33 mouse cellular contexts compared by ENCODE assay signal in genomic region chr2:61674555-61674954, GRCm38 (mm10).
"Had no signal": no experiment of that assay in that cellular context is flagged by ENCODE, and none has a peak within 500 bp of the region (broad histone marks: within the 10 kb centered on the region; RNA-seq: fewer than 3 reads in every experiment).

No protein-coding gene starts in this region.

- H3K4me3 ChIP-seq: heart, embryonic 12.5 days; heart, embryonic 13.5 days; heart, embryonic 15.5 days; hindbrain, embryonic 10.5 days; hindbrain, embryonic 13.5 days; hindbrain, embryonic 15.5 days; intestine, embryonic 15.5 days; kidney, embryonic 15.5 days; layer of hippocampus, adult 2 months; left cerebral cortex, adult 2 months had no signal

- H3K9me3 ChIP-seq: heart, embryonic 13.5 days; heart, embryonic 15.5 days; hindbrain, embryonic 10.5 days; hindbrain, embryonic 13.5 days; hindbrain, embryonic 15.5 days; intestine, embryonic 15.5 days; kidney, embryonic 15.5 days had no signal

- H3K27ac ChIP-seq: heart, embryonic 13.5 days; heart, embryonic 15.5 days; hindbrain, embryonic 10.5 days; hindbrain, embryonic 13.5 days; hindbrain, embryonic 14.5 days; hindbrain, embryonic 15.5 days; hindbrain, postnatal 0 days; intestine, embryonic 15.5 days; kidney, embryonic 15.5 days; kidney, postnatal 0 days; layer of hippocampus, adult 2 months; left cerebral cortex, adult 2 months had no signal

- DNase-seq: heart, postnatal 10 days; heart, postnatal 14 days; heart, postnatal 4 days; kidney, adult 11 months; kidney, adult 18-20 months; kidney, adult 2 months; kidney, adult 8-10 months; kidney, adult 9 months; kidney, postnatal 10 days; kidney, postnatal 14 days; kidney, postnatal 25 days; kidney, postnatal 36 days; kidney, postnatal 4 days; layer of hippocampus, adult 9-11 months; layer of hippocampus, postnatal 36 days had no signal

- ATAC-seq: hindbrain, embryonic 16.5 days; hindbrain, postnatal 0 days; inflammation-experienced regulatory T-cells, adult 6 months; intestine, embryonic 15.5 days; intestine, embryonic 16.5 days; intestine, postnatal 0 days had no signal

- H3K4me2 ChIP-seq: heart, embryonic 11.5 days; heart, embryonic 12.5 days; heart, embryonic 13.5 days; heart, embryonic 15.5 days; hindbrain, embryonic 13.5 days; hindbrain, embryonic 14.5 days; hindbrain, embryonic 15.5 days; intestine, embryonic 15.5 days; kidney, embryonic 15.5 days had no signal

- H3K27me3 ChIP-seq: heart, embryonic 12.5 days; heart, embryonic 13.5 days; heart, embryonic 15.5 days; hindbrain, embryonic 13.5 days; hindbrain, embryonic 15.5 days; intestine, embryonic 15.5 days; kidney, embryonic 15.5 days had no signal

- H3K36me3 ChIP-seq: heart, embryonic 12.5 days; heart, embryonic 13.5 days; heart, embryonic 15.5 days; hindbrain, embryonic 10.5 days; hindbrain, embryonic 13.5 days; hindbrain, embryonic 15.5 days; intestine, embryonic 15.5 days; kidney, embryonic 15.5 days had no signal

- H3K9ac ChIP-seq: heart, embryonic 12.5 days; heart, embryonic 13.5 days; heart, embryonic 15.5 days; hindbrain, embryonic 13.5 days; hindbrain, embryonic 14.5 days; hindbrain, embryonic 15.5 days; intestine, embryonic 15.5 days; kidney, embryonic 15.5 days had no signal

- H3K4me1 ChIP-seq: heart, embryonic 12.5 days; heart, embryonic 13.5 days; heart, embryonic 15.5 days; hindbrain, embryonic 10.5 days; hindbrain, embryonic 13.5 days; hindbrain, embryonic 15.5 days; intestine, embryonic 15.5 days; kidney, embryonic 15.5 days had no signal
